Mouse (Mus musculus) retina, embryonic 14.5 days (tissue): ENCODE data around the gene BC025920.

Experiments used
- DNase-seq: peaks from one replicate; pipeline ENCODE4 v3.0.0-alpha.2; 2015; ENCODE audit warnings: low spot score

BC025920 gene

DNA sequence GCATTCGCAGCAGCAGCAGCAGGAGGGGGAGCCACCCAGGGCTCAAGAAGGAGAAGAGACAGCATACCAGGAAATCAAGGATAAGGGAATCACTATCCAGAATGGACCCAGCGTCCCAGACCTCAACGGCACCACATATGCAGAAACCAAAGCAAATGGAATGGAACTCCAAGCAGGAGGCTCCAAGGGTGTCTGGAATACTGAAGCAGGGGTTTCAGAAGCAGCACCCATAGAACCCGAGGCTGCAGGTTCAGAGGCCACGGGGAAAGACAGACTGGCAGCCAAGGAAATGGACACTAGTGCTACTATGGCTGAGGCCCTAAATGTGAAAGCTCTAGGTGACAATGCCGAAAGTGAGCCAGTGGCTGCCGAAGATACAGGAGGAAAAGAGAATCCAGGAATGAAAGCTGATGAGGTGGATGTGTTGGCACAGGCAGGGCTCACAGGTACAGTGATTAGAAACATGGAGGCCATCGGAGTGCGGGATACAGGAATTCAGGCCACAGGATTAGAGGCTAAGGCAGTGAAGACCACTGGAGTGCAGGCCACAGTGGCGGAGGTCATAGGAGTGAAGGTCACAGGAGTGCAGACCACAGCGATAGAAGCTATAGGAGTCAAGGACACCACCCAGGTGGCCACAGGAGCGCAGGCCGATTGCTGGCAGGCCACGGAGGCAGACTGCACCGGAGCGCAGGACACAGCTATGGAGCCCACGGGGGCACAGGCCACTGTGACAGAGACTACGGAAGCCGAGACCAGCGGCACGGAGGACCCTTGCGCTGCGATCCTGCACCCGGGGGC is 36.8 kb downstream of the BC025920 start:
- DNase-seq, result no peak

- DNase-seq, result peak; percentile 94
Measured at GRCm38 (mm10) chr10:81643449-81644055, 37.5 kb downstream of the BC025920 start.

- DNase-seq, result no peak
Measured at GRCm38 (mm10) chr10:81644162-81644561, 38.1 kb downstream of the BC025920 start.

DNA sequence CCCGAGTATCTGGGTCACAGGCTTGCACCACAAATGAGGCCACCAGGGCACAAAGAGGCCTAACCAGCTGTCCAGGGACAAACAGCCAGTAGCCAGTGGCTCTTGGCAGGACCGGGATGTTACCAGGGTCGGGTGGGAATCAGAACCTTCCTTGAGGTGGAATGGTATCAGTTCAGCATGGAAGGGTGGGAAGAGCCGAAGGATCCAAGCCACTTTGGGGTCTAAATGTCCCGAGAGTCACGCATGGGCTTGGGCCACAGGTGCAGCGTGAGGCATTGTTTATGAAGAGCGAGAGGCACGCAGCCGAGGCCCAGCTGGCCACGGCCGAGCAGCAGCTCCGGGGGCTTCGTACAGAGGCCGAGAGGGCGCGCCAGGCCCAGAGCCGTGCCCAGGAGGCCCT is 38.6 kb downstream of the BC025920 start:
- DNase-seq, result no peak

GRCm38 (mm10) chr10:81645391-81645790 is 39.3 kb downstream of the BC025920 start:
- no peak for DNase-seq

DNA sequence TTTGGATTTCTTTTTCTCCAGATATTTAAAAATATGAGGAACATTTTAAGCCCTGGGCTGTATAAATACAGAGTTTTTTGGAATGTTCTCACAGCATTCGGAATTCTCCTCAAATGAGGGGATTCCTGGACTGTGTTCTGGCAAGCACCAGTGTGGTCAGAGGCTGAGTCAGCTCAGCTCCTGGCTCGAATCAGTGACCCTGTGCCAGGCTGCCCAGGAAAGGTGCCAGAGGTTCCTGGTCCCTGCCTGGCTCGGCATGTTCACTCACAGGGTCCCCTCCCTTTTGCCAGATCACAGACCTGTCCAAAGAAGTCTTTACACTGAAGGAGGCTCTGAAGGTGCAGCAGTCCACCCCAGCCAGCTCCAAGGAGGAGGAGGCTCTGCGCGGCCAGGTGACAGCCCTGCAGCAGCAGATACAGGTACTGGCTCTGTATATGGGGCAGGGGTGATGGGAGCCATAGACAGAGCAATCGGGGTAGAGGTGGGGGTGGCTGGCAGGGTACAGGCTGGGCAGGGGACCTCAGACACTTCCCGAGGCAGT is 40.0 kb downstream of the BC025920 start:
- DNase-seq, result no peak

GRCm38 (mm10) chr10:81648803-81649775 is 43.0 kb downstream of the BC025920 start, which contains the start of gene Gm10778:
Gm10778 (plus strand) TSS chr10:81649059.
- peak; percentile 97 for DNase-seq

DNA sequence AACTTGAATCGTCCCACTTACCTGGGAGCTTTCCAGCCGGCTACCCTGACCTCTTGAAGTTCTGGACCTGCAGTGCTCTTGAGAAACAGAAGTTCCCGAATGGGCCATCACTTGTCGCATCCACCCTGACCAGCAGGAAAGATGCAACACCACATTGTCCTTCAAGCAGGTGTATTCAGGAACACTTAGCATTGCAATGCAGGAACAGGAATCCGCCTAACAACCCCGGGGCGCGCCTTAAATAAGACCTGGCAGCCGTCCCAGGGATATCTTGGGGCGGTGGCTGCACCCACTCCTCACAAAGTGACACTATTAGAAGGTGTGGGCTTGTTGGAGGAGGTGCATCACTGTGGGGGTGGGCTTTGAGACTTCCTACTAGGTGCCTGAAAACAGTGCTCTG is 49.1 kb downstream of the BC025920 start:
- no peak for DNase-seq

GRCm38 (mm10) chr10:81656174-81656573 is 50.1 kb downstream of the BC025920 start:
- DNase-seq, result no peak
